Mouse (Mus musculus) thymus, postnatal 14 days (tissue): ENCODE measurements around the gene Ube4b.
A peak's percentile ranks its signal among the peaks of the same experiment; 100 is the strongest.

Experiments used
- DNase-seq: peaks from one replicate; pipeline ENCODE4 v3.0.0; 2021

Gene Ube4b

DNA sequence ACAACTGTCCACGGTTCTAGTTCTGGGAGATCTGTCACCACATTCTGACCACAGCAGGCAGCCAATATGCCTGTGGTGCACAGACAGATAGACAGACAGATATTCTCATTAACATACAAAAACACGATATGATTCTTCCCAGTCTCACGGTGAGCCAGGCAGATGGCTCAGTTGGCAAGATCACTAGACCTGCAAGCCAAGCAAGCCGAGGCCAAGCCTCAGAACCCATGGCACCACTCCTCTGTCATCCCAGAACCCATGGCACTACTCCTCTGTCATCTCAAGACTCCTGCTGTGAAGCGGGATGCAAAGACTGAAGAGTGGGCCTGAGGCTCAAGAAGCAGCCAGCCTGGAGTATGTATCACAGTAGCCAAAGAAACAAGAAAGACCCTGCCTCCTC is 3.0 kb upstream of the Ube4b start:
- DNase-seq, result no peak

GRCm38 (mm10) chr4:149425801-149426292 is 702 bp downstream of the Ube4b start:
- DNase-seq, result peak; percentile 51

DNA sequence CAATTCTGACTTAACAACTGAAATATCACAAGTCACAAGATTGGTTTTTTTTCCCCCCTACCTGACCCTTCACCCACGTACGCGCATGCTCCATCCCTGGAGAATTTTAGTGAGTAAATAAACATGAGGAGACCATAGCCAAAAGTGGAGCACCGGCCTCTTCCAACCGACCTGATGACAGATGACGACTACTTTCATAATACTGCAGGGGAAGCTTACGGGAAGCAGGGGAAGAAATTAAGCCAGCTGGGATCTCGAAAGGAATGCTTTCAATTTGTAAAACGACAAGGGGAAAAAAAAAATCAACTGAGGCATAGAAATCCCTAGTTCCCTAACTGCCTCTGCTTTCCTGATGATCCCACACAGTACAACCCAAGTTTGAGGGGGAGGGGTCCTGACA is 1.8 kb downstream of the Ube4b start:
- DNase-seq, result no peak

- no peak for DNase-seq
Measured at GRCm38 (mm10) chr4:149417854-149418365, 8.6 kb downstream of the Ube4b start.

GRCm38 (mm10) chr4:149416986-149417385 is 9.6 kb downstream of the Ube4b start:
- DNase-seq, result no peak

- no peak for DNase-seq
Measured at GRCm38 (mm10) chr4:149416417-149416816, 10.1 kb downstream of the Ube4b start.

- no peak for DNase-seq
Measured at GRCm38 (mm10) chr4:149415651-149416169, 10.8 kb downstream of the Ube4b start.

DNA sequence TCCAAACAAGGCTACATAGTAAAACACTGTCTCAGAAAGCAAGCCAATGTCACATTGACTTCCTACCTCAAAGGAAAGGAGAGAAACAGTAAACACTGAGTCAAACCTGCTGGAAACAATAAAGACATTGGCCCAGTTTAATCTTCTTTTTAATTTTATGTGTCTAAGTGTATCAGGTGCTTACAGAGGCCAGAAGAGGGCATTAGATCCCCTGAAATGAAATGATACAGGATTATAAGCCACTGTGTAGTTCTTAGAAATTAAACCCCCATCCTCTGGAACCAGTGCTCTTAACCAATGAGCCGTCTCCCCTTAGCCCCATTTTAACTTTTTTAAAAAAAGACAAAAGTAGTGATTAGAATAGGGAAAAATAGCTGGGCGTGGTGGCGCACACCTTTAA is 12.3 kb downstream of the Ube4b start:
- no peak for DNase-seq

GRCm38 (mm10) chr4:149409759-149410158 is 16.8 kb downstream of the Ube4b start:
- no peak for DNase-seq

GRCm38 (mm10) chr4:149408331-149408730 is 18.2 kb downstream of the Ube4b start:
- DNase-seq, result no peak

DNA sequence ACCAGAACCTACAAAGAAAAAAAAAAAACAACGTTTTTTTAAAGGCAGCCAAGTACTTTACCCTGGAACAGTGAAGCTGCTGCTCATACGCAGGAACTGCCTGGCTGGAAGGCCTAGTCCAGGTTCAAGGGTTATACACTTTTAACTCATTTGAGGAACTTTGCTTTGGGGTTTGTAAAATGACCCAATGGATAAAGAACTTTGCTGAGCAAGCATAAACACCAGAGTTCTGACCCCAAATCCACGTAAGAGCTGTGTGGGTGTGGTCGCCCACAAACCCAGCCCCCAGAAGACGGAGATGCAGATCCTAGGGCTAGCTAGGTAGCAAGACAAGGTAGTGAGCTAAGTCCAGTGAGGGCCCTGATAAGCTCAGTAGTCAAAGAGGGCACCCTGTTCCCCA is 19.1 kb downstream of the Ube4b start:
- no peak for DNase-seq

DNA sequence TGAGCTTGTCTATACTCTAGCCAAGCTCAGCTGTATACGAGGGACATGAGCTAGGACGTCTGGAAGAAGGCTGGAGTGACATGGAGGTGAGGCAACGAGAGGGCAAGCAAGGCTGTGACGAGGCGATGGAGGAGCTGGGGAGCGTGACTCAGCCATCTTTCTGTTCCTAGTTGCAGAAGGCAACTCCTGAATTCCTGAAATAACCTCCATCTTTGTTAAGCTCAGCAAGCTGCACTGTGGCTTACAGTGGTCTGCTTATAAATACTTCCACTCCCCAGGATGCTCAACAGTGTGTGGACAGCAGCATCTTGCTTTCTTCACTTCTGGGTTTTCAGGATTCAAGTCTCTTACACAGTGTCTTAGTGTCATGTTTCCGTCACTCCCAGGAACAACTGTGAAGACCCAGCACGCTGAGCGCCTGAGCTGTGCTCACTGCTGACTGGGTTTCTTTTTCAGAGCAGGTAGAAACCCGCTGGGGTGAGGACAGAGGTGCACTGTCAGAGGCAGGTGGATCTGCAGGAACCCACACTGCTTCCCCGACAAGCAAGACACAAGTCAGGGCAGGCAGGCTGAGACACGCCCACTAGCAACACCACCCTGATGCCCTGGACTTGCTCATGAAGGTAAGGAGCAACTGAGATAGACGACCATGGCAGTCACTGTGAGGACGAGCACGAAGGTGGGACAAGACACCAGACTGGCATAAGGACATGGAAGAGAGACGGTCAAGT is 20.7 kb downstream of the Ube4b start:
- DNase-seq, result no peak

DNA sequence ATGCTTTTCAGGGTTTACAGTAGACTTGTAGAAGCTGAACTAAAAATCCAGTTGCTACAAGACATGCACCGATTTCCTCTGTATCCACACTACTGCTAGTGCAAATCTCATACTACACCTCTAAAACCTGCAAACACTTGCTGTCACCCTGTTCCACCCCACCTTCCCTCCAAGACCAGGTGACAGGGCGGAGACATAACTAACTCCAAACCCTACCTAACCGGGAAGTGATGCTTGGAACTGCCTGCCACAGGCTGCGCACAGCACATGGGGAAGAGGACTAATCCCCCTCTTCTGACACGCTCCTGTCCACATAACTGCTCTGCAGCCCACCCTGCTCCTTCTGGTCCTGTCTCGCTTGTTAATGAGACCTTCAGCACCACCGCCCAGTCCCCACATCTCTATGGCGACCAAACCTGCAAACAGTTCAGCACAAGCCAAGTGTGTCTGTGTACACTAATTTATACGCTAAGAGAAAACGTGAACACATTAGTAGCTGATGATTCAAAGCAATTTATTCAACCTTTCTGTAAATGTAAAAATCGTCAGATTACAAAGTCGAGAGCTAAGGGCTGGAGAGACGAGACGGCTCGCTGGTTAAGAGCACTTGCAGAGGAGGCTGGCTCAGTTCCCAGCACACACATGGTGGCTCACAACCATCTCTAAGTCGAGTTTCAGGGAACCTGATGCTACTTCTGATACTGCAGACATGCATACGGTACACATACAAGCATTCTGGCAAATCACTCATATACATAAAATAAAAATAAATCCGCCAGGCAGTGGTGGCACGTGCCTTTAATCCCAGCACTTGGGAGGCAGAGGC is 21.7 kb downstream of the Ube4b start:
- DNase-seq, result no peak

DNA sequence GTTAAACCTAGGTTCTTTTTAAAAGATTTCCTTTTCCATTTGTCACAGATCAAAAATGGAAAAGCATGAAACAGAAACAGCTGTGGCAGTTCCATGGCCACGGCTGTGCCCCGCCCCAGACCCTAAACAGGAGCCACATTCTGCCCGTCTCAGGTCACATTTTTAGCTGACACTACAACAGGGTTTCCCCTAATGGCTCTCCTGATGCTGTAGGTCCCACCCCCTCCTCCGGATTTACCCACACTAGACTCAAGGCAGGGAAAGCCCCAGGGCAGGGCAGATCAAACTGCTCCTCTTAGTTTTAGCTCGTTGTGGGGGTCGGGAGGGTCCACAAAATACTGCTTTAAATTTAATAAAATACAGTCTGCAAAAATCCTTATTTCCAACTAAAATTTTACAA is 23.5 kb downstream of the Ube4b start:
- DNase-seq, result no peak

DNA sequence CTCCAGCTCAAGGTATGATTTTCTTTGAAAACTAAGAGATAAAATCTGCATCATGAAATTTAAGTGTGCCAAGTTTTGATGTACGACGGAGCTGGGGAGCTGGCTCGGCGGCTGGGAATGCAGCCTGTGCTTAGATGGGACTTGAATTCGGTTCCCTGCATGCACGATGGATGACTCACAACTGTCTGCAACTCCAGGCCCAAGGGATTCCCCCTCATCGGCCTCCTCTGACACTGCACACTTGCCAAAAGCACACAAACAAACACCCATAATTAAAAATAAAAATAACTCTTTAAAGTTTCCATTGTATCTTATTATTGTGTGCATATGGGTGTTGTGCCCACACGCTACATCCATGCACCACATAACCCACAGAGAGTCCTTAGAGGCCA is 25.0 kb downstream of the Ube4b start:
- DNase-seq, result no peak

GRCm38 (mm10) chr4:149400878-149401590 is 25.5 kb downstream of the Ube4b start:
- peak; percentile 57 for DNase-seq

DNA sequence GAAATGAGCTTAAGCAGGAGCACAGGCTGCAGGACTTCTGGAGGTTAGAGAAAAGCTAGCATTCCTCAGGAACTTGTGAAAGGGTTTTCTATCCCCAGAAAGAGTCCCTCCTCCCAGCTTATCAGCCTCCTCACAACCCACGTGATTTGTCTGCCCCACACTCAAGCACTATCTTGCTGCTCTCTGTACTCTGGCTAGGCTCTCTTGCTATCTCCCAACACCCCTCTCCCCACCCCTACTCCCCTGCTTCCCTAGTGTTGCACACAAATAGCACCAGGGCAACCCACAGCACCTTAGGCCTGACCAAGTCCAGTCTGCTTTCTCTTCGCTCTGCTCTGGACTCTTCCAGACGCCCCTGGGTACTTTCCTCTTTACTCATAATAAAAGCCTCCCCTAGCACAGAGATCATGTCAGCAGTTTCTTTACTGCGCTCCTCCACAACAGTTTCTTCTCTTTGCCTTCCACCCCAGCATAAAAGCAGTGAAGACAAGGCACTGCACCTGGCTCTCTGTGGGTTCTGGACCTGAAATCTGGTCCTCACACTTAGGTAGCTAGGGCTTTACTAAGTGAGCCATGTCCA is 27.1 kb downstream of the Ube4b start:
- no peak for DNase-seq

- no peak for DNase-seq
Measured at GRCm38 (mm10) chr4:149398181-149398735, 28.3 kb downstream of the Ube4b start.

DNA sequence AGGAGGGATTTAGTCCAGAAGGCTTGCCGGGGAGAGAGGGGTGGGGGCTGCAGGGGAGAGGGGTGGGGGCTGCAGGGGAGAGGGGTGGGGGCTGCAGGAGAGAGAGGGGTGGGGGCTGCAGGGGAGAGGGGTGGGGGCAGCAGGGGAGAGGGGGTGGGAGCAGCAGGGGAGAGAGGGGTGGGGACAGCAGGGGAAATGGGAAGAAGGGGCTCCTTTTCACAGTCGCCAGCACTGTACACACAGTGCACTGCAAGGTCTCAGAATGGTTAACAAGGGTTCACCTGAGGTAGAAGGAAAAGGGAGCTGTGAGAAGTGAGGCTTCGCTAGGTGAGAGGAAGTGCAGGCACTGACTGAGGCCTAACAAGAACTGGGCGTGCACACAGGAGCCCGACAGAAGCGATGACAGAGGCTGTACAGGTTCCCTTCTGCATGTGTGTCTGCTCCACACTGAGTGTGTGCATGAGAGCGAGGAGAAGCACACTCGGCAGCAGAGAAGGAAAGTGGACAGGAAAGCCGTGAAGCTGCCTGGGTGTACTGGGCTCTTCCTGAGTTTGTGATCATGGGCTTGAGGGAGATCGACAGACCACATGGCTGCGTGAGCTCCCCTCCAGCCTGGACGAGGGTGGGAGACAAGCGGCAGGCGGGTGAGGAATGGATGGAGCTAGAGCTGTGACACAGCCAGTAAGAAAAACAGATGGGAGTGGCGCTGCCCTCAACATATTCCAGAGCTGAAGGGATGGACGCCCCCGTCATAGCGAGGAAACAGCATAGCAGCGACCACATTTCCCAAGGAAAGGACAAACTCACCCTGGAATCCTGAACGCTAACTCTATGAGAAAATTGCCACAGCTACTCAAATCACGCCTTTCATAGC is 29.9 kb downstream of the Ube4b start:
- no peak for DNase-seq

- no peak for DNase-seq
Measured at GRCm38 (mm10) chr4:149395581-149395980, 31.0 kb downstream of the Ube4b start.

DNA sequence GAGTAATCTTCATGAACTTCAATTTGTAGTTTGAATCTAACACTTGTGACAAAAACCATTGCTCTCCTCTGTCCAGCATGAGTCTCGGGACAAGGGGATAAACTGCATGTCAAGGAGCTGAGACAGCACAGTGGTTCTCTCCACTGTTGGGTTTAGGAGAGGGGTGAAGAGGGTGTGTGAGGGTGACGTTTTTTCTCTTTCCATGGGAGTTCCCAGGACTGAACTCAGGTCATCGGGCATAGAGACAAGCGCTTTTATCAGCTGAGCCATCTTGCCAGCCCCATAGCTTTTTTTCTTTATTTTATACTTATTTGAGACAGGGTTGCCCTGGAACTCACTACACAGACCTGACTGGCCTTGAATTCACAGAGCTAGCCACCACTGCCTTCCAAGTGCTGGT is 32.3 kb downstream of the Ube4b start:
- no peak for DNase-seq
